Mouse (Mus musculus): ENCODE measurements around the gene Gas2. TPM values are rescaled to one million over a fixed set of nuclear protein-coding genes. Genes with fewer than 3 reads are reported as not detected.
A peak's percentile ranks its signal among the peaks of the same experiment; 100 is the strongest.

The Gas2 gene
- polyA plus RNA-seq, 1 experiment from 2014 or later, result 34.0 TPM

DNA sequence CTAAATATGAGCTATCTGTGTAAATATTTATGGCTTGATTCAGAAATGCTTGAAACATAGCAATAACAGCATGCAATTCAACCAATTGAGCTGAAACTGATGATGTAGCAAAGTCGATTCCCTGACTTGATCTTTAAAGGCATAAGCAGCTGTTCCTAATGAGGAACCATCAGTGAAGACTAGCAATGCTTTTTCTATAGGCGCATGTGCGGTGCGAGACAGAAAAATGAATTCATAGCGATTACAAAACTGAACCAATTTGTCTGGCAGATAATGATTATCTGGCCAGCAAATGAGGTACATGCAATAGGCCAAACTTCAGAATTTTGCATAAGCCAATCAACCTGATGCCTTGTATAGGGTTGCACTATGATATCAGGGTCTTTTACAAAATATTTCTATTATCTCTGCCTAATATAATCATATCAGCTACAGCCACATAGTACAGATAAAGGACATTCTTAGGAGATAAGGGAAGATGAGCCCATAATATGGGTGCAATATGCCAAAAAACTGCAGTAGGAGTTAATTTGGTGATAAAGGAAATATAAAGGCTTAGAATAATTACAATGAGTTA, 162.3 kb downstream of the Gas2 start:
- Histone ChIP-seq H3K4me1 (replicated peaks; ENCODE audit: control insufficient read depth, insufficient read depth, low read length) (no peaks in the 10 kb centered on the region), H3K36me3 (ENCODE audit: control insufficient read depth, insufficient read depth, low read length) (no peaks in the 10 kb centered on the region), H3K9me3 (ENCODE audit: control insufficient read depth, low read length) (no peaks in the 10 kb centered on the region), H3K9ac (ENCODE audit: low read length) (no peak overlapping the region), H3K4me2 (ENCODE audit: low read depth, low read length, severe bottlenecking) (no peak overlapping the region), H3K4me3 (ENCODE audit: low read depth, low read length) (no peak overlapping the region), H3K27me3 (ENCODE audit: control insufficient read depth, insufficient read depth, low read length) (no peaks in the 10 kb centered on the region), H3K27ac (ENCODE audit: low read depth, low read length) (no peak overlapping the region)
- DNase-seq (ENCODE audit: low spot score) (no peak), ATAC-seq (replicated peaks; ENCODE audit: low FRiP score) (no peak)
- WGBS, result 89% methylated on average over 5 of the region's 5 CpGs

DNA sequence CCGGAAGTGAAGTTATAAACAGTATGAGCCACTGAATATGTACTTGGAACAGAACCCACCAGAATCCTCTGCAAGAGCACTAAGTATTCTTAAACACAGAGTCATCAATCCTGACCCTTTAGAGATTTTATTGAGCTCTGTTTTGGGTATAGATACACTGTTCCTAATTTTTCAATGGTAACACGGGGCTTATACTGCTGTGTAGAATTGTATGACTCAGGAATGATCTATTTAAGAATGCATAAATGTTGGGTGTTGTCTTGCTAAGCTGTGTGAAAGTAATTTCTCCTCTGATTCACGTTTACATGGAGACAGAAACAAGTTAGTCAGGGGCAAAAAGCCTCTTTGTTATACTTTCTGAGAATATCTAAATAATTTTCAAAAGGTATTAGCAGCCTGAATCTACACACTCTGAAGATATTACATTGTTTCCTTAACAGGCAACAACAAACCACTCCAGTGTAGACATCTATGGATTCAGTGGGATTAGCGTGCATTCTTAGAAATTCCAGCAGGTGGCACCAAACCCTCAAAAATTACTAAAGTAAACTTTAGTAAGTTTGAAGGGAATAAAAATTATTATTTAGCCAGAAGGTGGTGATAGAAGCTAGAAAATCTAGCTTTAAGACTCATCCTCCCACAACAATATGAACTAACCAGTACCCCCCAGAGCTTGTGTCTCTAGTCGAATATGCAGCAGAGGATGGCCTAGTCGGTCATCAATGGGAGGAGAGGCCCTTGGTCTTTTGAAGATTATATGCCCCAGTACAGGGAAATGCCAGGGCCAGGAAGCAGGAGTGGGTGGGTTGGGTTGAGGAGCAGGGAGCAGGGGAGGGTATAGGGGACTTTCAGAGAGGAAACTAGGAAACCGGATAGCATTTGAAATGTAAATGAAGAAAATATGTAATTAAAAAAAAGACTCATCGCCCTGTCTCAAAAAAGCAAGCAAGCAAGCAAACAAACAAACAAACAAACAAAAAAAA, 176.1 kb downstream of the Gas2 start:
- DNase-seq (ENCODE audit: low spot score), result no peak
- WGBS, result 48% methylated on average over 8 of the region's 8 CpGs
- Histone ChIP-seq H3K4me2 (ENCODE audit: low read depth, low read length, severe bottlenecking) (no peak overlapping the region), H3K27me3 (ENCODE audit: control insufficient read depth, insufficient read depth, low read length) (no peaks in the 10 kb centered on the region), H3K36me3 (ENCODE audit: control insufficient read depth, insufficient read depth, low read length) (no peaks in the 10 kb centered on the region), H3K9ac (ENCODE audit: low read length) (no peak overlapping the region), H3K9me3 (ENCODE audit: control insufficient read depth, low read length) (no peaks in the 10 kb centered on the region), H3K4me1 (replicated peaks; ENCODE audit: control insufficient read depth, insufficient read depth, low read length) (no peaks in the 10 kb centered on the region), H3K4me3 (ENCODE audit: low read depth, low read length) (no peak overlapping the region), H3K27ac (ENCODE audit: low read depth, low read length) (no peak overlapping the region)
- peak; percentile 44; the same call in 1 of the 2 replicates for ATAC-seq (replicated peaks; ENCODE audit: low FRiP score)

Other genes starting within 250 kb of the Gas2 start
- 23.1 and 24.4 TPM in 2 replicates for gene Slc17a6, start 240.0 kb upstream of the Gas2 start, polyA plus RNA-seq (2014; fragmentation: Nextera tagmentation; extraction: Ambion mirVana)
- 15.5 and 15.7 TPM in 2 replicates for gene Fancf, start 252 bp downstream of the Gas2 start, polyA plus RNA-seq (2014; fragmentation: Nextera tagmentation; extraction: Ambion mirVana)
- gene Svip, start 144.0 kb downstream of the Gas2 start, polyA plus RNA-seq (2014; fragmentation: Nextera tagmentation; extraction: Ambion mirVana), result 16.3 and 16.7 TPM in 2 replicates
- not detected in 2 replicates for gene 1700015G11Rik, start 153.7 kb downstream of the Gas2 start, polyA plus RNA-seq (2014; fragmentation: Nextera tagmentation; extraction: Ambion mirVana)

Data from forebrain, embryonic 11.5 days (tissue).